Mouse (Mus musculus) adrenal gland (tissue): Measurements from ENCODE around the gene Spata25.
"Not testable (repeated sequence)": the region's sequence is repeated elsewhere in the genome, so short reads cannot be mapped to it uniquely, and the experiment has no call there.

Experiments
- intact Hi-C: fragments of 180-260 bp; cut with DNase I; formaldehyde crosslinking; loops from one replicate; pipeline ENCODE4 v1.15.1; 2025

The Spata25 gene

GRCm38 (mm10) chr2:164806614-164807013, 21.7 kb downstream of the Spata25 start:
- intact Hi-C loops: no loop called here

GRCm38 (mm10) chr2:164805332-164805718, 23.0 kb downstream of the Spata25 start:
- intact Hi-C loops: no loop called here

- intact Hi-C loops: no loop called here
Measured at GRCm38 (mm10) chr2:164804533-164805331, 23.6 kb downstream of the Spata25 start, which contains the start of the genes Acot8 and Zswim3. Acot8 (minus strand) TSS chr2:164804882. Zswim3 (plus strand) TSS chr2:164805098.

- intact Hi-C loops: no loop called here
Measured at GRCm38 (mm10) chr2:164803921-164804313, 24.4 kb downstream of the Spata25 start.

GRCm38 (mm10) chr2:164803201-164803920, 25.0 kb downstream of the Spata25 start:
- intact Hi-C loops: no loop called here

- intact Hi-C loops: no loop called here
Measured at GRCm38 (mm10) chr2:164800252-164801004, 27.9 kb downstream of the Spata25 start.

GRCm38 (mm10) chr2:164798554-164798953, 29.8 kb downstream of the Spata25 start:
- intact Hi-C loops: not testable (repeated sequence)

GRCm38 (mm10) chr2:164795868-164796267, 32.5 kb downstream of the Spata25 start:
- intact Hi-C loops: no loop called here

- intact Hi-C loops: no loop called here
Measured at GRCm38 (mm10) chr2:164794293-164794692, 34.0 kb downstream of the Spata25 start.

- intact Hi-C loops: no loop called here
Measured at GRCm38 (mm10) chr2:164793772-164794171, 34.6 kb downstream of the Spata25 start.

- intact Hi-C loops: no loop called here
Measured at GRCm38 (mm10) chr2:164793236-164793635, 35.1 kb downstream of the Spata25 start.

- intact Hi-C loops: no loop called here
Measured at GRCm38 (mm10) chr2:164792400-164793190, 35.7 kb downstream of the Spata25 start.

- intact Hi-C loops: no loop called here
Measured at GRCm38 (mm10) chr2:164791841-164792261, 36.5 kb downstream of the Spata25 start.

- intact Hi-C loops: no loop called here
Measured at GRCm38 (mm10) chr2:164790451-164790850, 37.9 kb downstream of the Spata25 start.

- intact Hi-C loops: loop anchor here (5.0 kb wide), 1 partner anchor 41 kb away; the partner anchor contains the start of genes Dnttip1 and Wfdc3
Measured at GRCm38 (mm10) chr2:164788411-164788810, 39.9 kb downstream of the Spata25 start.

- intact Hi-C loops: loop anchor here (5.0 kb wide), 1 partner anchor 40 kb away; the partner anchor contains the start of genes Dnttip1 and Wfdc3
Measured at GRCm38 (mm10) chr2:164787779-164788178, 40.6 kb downstream of the Spata25 start.

- intact Hi-C loops: loop anchor here (5.0 kb wide), 1 partner anchor 40 kb away; the partner anchor contains the start of genes Dnttip1 and Wfdc3
Measured at GRCm38 (mm10) chr2:164787032-164787431, 41.3 kb downstream of the Spata25 start.

GRCm38 (mm10) chr2:164786388-164786885, 41.9 kb downstream of the Spata25 start:
- intact Hi-C loops: loop anchor here (5.0 kb wide), 1 partner anchor 39 kb away; the partner anchor contains the start of genes Dnttip1 and Wfdc3

GRCm38 (mm10) chr2:164785481-164786387, 42.6 kb downstream of the Spata25 start, which contains the start of gene Snx21:
Snx21 (plus strand) TSS chr2:164785823.
- intact Hi-C loops: loop anchor here (5.0 kb wide), 1 partner anchor 38 kb away; the partner anchor contains the start of genes Dnttip1 and Wfdc3
